25 mouse cellular contexts compared by ENCODE assay signal in genomic region chr10:24142735-24143134, GRCm38 (mm10). TPM values are rescaled to one million over a fixed set of nuclear protein-coding genes. Genes with fewer than 3 reads are reported as not detected.
DNase-seq lines count a peak whose midpoint lies in the region; ATAC-seq and TF ChIP-seq lines count a peak whose summit lies in the region.
"Had no signal": no experiment of that assay in that cellular context is flagged by ENCODE, and none has a peak within 500 bp of the region (broad histone marks: within the 10 kb centered on the region; RNA-seq: fewer than 3 reads in every experiment).

No protein-coding gene starts in this region.

- peak; percentile 88 for DNase-seq in heart, adult 11 months
- DNase-seq in heart, adult 2 months = no peak
- DNase-seq in testis, postnatal 10 days (ENCODE audit: low spot score) = no peak
- no peak for DNase-seq in gastrocnemius, postnatal 25 days
- no peak for DNase-seq in retina, postnatal 1 day
- DNase-seq: adrenal gland, postnatal 10 days; cerebellum, adult 18-20 months; cerebellum, adult 9-11 months; cerebellum, postnatal 36 days; kidney, adult 18-20 months had no signal

- no peak overlapping the region for H3K9ac ChIP-seq in heart, adult 2 months (ENCODE audit: low read depth, low read length)
- H3K9ac ChIP-seq in intestine, postnatal 0 days (ENCODE audit: low read depth, low read length) = no peak overlapping the region
- H3K9ac ChIP-seq: forebrain, embryonic 15.5 days; heart, embryonic 12.5 days; hindbrain, embryonic 15.5 days had no signal

- intact Hi-C loops in heart, adult 2 months (cut with DNase I) = no loop called here

- ATAC-seq in intestine, postnatal 0 days = peak; percentile 61; the same call in 1 of the 2 replicates
- ATAC-seq in neutrophil, adult 5-6 weeks (ENCODE audit: extremely low read depth, insufficient number of reproducible peaks, low FRiP score, poor library complexity, severe bottlenecking) = peak; percentile 23; the same call in 1 of the 2 replicates
- ATAC-seq: forebrain, embryonic 15.5 days had no signal

- no peak overlapping the region for H3K4me2 ChIP-seq in intestine, postnatal 0 days (replicated peaks; ENCODE audit: low read depth)
- H3K4me2 ChIP-seq: forebrain, embryonic 15.5 days; heart, embryonic 12.5 days; hindbrain, embryonic 15.5 days had no signal

- H3K9me3 ChIP-seq in intestine, postnatal 0 days (ENCODE audit: control insufficient read depth) = no peaks in the 10 kb centered on the region
- H3K9me3 ChIP-seq: embryonic facial prominence, embryonic 10.5 days; forebrain, embryonic 15.5 days; heart, embryonic 12.5 days; hindbrain, embryonic 15.5 days had no signal

- no peaks in the 10 kb centered on the region for H3K27me3 ChIP-seq in heart, adult 2 months (ENCODE audit: control insufficient read depth, insufficient read depth, low read length)
- no peaks in the 10 kb centered on the region for H3K27me3 ChIP-seq in intestine, postnatal 0 days (replicated peaks; ENCODE audit: control insufficient read depth, insufficient read depth, low read length)
- H3K27me3 ChIP-seq: CH12.LX; forebrain, embryonic 15.5 days; heart, embryonic 12.5 days; hindbrain, embryonic 15.5 days had no signal

- no peak overlapping the region for H3K4me3 ChIP-seq in heart, adult 2 months
- H3K4me3 ChIP-seq in bone marrow macrophage, adult 2 months (ENCODE audit: insufficient read depth, low read length) = no peak overlapping the region
- no peak overlapping the region for H3K4me3 ChIP-seq in intestine, postnatal 0 days (ENCODE audit: low read depth, low read length)
- H3K4me3 ChIP-seq: embryonic facial prominence, embryonic 10.5 days; forebrain, embryonic 15.5 days; heart, embryonic 12.5 days; hindbrain, embryonic 15.5 days had no signal

- no peak for TF ChIP-seq POLR2A in heart, adult 2 months (IDR thresholded peaks at IDR 0.05; ENCODE audit: insufficient read depth, low read depth, low read length)
- TF ChIP-seq POLR2A in bone marrow macrophage, adult 2 months (IDR thresholded peaks at IDR 0.05; ENCODE audit: borderline replicate concordance, low read depth, low read length) = no peak

- TF ChIP-seq CTCF in heart, adult 2 months (IDR thresholded peaks at IDR 0.05) = no peak
- no peak for TF ChIP-seq CTCF in bone marrow macrophage, adult 2 months (IDR thresholded peaks at IDR 0.05; ENCODE audit: low read depth, low read length)
- no peak for TF ChIP-seq CTCF in intestine, postnatal 0 days (IDR thresholded peaks at IDR 0.05; ENCODE audit: low read depth)

- H3K79me2 ChIP-seq in heart, adult 2 months (replicated peaks; ENCODE audit: control insufficient read depth, insufficient read depth, low read length) = no peaks in the 10 kb centered on the region

- no peak overlapping the region for H3K27ac ChIP-seq in heart, adult 2 months
- peak overlapping the region; percentile 36 for H3K27ac ChIP-seq in bone marrow macrophage, adult 2 months (ENCODE audit: insufficient read depth, low read depth, low read length)
- H3K27ac ChIP-seq in intestine, postnatal 0 days (ENCODE audit: low read depth, low read length) = no peak overlapping the region
- H3K27ac ChIP-seq: embryonic facial prominence, embryonic 10.5 days; forebrain, embryonic 15.5 days; hindbrain, embryonic 15.5 days had no signal

- no peaks in the 10 kb centered on the region for H3K36me3 ChIP-seq in heart, adult 2 months (ENCODE audit: control insufficient read depth, insufficient read depth, low read length)
- no peaks in the 10 kb centered on the region for H3K36me3 ChIP-seq in intestine, postnatal 0 days (ENCODE audit: control insufficient read depth, insufficient read depth)
- H3K36me3 ChIP-seq: embryonic facial prominence, embryonic 10.5 days; forebrain, embryonic 15.5 days; heart, embryonic 12.5 days; hindbrain, embryonic 15.5 days had no signal

- 68% methylated on average over 3 of the region's 3 CpGs for WGBS in heart, adult 2 months
- 52% methylated on average over 3 of the region's 3 CpGs for WGBS in intestine, postnatal 0 days

- TF ChIP-seq EP300 in heart, adult 2 months (IDR thresholded peaks at IDR 0.05; ENCODE audit: insufficient read depth, low read depth, low read length) = no peak

- H3K4me1 ChIP-seq in heart, adult 2 months (ENCODE audit: control insufficient read depth, insufficient read depth, low read length) = no peaks in the 10 kb centered on the region
- peaks cover 9% of the 10 kb centered on the region for H3K4me1 ChIP-seq in bone marrow macrophage, adult 2 months (ENCODE audit: control insufficient read depth, insufficient read depth, low read length)
- no peaks in the 10 kb centered on the region; the same call in 1 of the 2 replicates for H3K4me1 ChIP-seq in intestine, postnatal 0 days (replicated peaks; ENCODE audit: control insufficient read depth, insufficient read depth, low read length)
- H3K4me1 ChIP-seq: embryonic facial prominence, embryonic 10.5 days; forebrain, embryonic 15.5 days; heart, embryonic 12.5 days; hindbrain, embryonic 15.5 days had no signal

RNA-seq across cellular contexts. Expression of gene Stx7, which starts 6.4 kb away (rescaled TPM):
- 10 to 100 TPM; 45.9 to 56.5 TPM for total RNA-seq in heart, adult 2 months (2021)
- 40.9 and 48.2 TPM in 2 replicates for polyA plus RNA-seq in heart, adult 2 months (2012; rRNA removed)
- polyA plus RNA-seq in bone marrow macrophage, adult 2 months (2012; ENCODE audit: insufficient read depth, insufficient read length, missing spikeins) = 140 and 151 TPM in 2 replicates
- polyA plus RNA-seq in intestine, postnatal 0 days (2015; fragmentation: Nextera tagmentation; extraction: Ambion mirVana) = 171 and 189 TPM in 2 replicates
- total RNA-seq in neutrophil, adult 5-6 weeks (2017) = 95.9 and 112 TPM in 2 replicates
- 10 to 100 TPM; 23.6 to 24.1 TPM for total RNA-seq in gastrocnemius, postnatal 25 days (2021)

RNA-seq across cellular contexts. Expression of gene Taar9, which starts 33.4 kb away (rescaled TPM):
- total RNA-seq in heart, adult 2 months (2021) = not detected
- not detected in 2 replicates for polyA plus RNA-seq in heart, adult 2 months (2012; rRNA removed)
- polyA plus RNA-seq in bone marrow macrophage, adult 2 months (2012; ENCODE audit: insufficient read depth, insufficient read length, missing spikeins) = not detected in 2 replicates
- not detected in 2 replicates for polyA plus RNA-seq in intestine, postnatal 0 days (2015; fragmentation: Nextera tagmentation; extraction: Ambion mirVana)
- not detected in 2 replicates for total RNA-seq in neutrophil, adult 5-6 weeks (2017)
- total RNA-seq in gastrocnemius, postnatal 25 days (2021) = not detected
- total RNA-seq: adrenal gland, postnatal 10 days; adrenal gland, postnatal 4 days; CH12.LX; gastrocnemius, adult 8-10 months; heart, postnatal 25 days had no signal
- polyA plus RNA-seq: embryonic facial prominence, embryonic 10.5 days; embryonic facial prominence, embryonic 14.5 days; forebrain, embryonic 15.5 days; gonadal fat pad, adult 2 months; heart, embryonic 12.5 days; heart, embryonic 16.5 days; hindbrain, embryonic 11.5 days; hindbrain, embryonic 15.5 days had no signal

RNA-seq across cellular contexts. Expression of gene Taar8c, which starts 41.0 kb away (rescaled TPM):
- total RNA-seq in heart, adult 2 months (2021) = not detected
- polyA plus RNA-seq in heart, adult 2 months (2012; rRNA removed) = not detected in 2 replicates
- not detected in 2 replicates for polyA plus RNA-seq in bone marrow macrophage, adult 2 months (2012; ENCODE audit: insufficient read depth, insufficient read length, missing spikeins)
- not detected in 2 replicates for polyA plus RNA-seq in intestine, postnatal 0 days (2015; fragmentation: Nextera tagmentation; extraction: Ambion mirVana)
- not detected in 2 replicates for total RNA-seq in neutrophil, adult 5-6 weeks (2017)
- not detected for total RNA-seq in gastrocnemius, postnatal 25 days (2021)
- total RNA-seq: adrenal gland, postnatal 10 days; adrenal gland, postnatal 4 days; CH12.LX; gastrocnemius, adult 8-10 months; heart, postnatal 25 days had no signal
- polyA plus RNA-seq: embryonic facial prominence, embryonic 10.5 days; embryonic facial prominence, embryonic 14.5 days; forebrain, embryonic 15.5 days; gonadal fat pad, adult 2 months; heart, embryonic 12.5 days; heart, embryonic 16.5 days; hindbrain, embryonic 11.5 days; hindbrain, embryonic 15.5 days had no signal

RNA-seq across cellular contexts. Expression of gene Taar8b, which starts 50.6 kb away (rescaled TPM):
- not detected for total RNA-seq in heart, adult 2 months (2021)
- polyA plus RNA-seq in heart, adult 2 months (2012; rRNA removed) = not detected in 2 replicates
- not detected in 2 replicates for polyA plus RNA-seq in bone marrow macrophage, adult 2 months (2012; ENCODE audit: insufficient read depth, insufficient read length, missing spikeins)
- polyA plus RNA-seq in intestine, postnatal 0 days (2015; fragmentation: Nextera tagmentation; extraction: Ambion mirVana) = not detected in 2 replicates
- total RNA-seq in neutrophil, adult 5-6 weeks (2017) = not detected in 2 replicates
- total RNA-seq in gastrocnemius, postnatal 25 days (2021) = not detected
- total RNA-seq: adrenal gland, postnatal 10 days; adrenal gland, postnatal 4 days; CH12.LX; gastrocnemius, adult 8-10 months; heart, postnatal 25 days had no signal
- polyA plus RNA-seq: embryonic facial prominence, embryonic 10.5 days; embryonic facial prominence, embryonic 14.5 days; forebrain, embryonic 15.5 days; gonadal fat pad, adult 2 months; heart, embryonic 12.5 days; heart, embryonic 16.5 days; hindbrain, embryonic 11.5 days; hindbrain, embryonic 15.5 days had no signal
